Mouse (Mus musculus) kidney, embryonic 16.5 days (tissue): ENCODE data around the gene Pard3b. TPM values are rescaled to one million over a fixed set of nuclear protein-coding genes. Genes with fewer than 3 reads are reported as not detected.

Experiments used
- ATAC-seq: fragments of 200-750 bp; cut with Nextera tagmentation; 2 replicates; pipeline ENCODE4 v1.8.0; 2017; ENCODE audit warnings: moderate TSS enrichment; ENCODE audit not compliant: low FRiP score, low TSS enrichment
- H3K27ac ChIP-seq: fragments of 300-500 bp; sonication (generic); 2 replicates; pipeline ENCODE4 v1.5.1; 2014; ENCODE audit warnings: low read length
- H3K27me3 ChIP-seq: fragments of 300-500 bp; sonication (generic); 2 replicates; pipeline ENCODE4 v1.6.1; 2014; ENCODE audit warnings: low read length, control low read depth, mixed read lengths; ENCODE audit not compliant: insufficient read depth
- H3K36me3 ChIP-seq: fragments of 300-500 bp; sonication (generic); 2 replicates; pipeline ENCODE4 v1.6.1; 2014; ENCODE audit warnings: low read length, control low read depth, mixed read lengths; ENCODE audit not compliant: insufficient read depth
- H3K4me1 ChIP-seq: fragments of 300-500 bp; sonication (generic); 2 replicates; pipeline ENCODE4 v1.6.1; 2014; ENCODE audit warnings: low read length, control low read depth, mixed read lengths; ENCODE audit not compliant: insufficient read depth
- H3K4me2 ChIP-seq: fragments of 300-500 bp; sonication (generic); replicated peaks from 2 replicates; pipeline ENCODE4 v1.6.1; 2014; ENCODE audit warnings: low read depth, low read length
- H3K4me3 ChIP-seq: fragments of 300-500 bp; sonication (generic); 2 replicates; pipeline ENCODE4 v1.5.1; 2014; ENCODE audit warnings: mild to moderate bottlenecking, low read length
- H3K9ac ChIP-seq: fragments of 300-500 bp; sonication (generic); replicated peaks from 2 replicates; pipeline ENCODE4 v1.6.1; 2014; ENCODE audit warnings: low read length
- H3K9me3 ChIP-seq: fragments of 300-500 bp; sonication (generic); 2 replicates; pipeline ENCODE4 v1.6.1; 2016; ENCODE audit warnings: low read length, control low read depth
- WGBS: fragments of 180-500 bp; shearing (Covaris S2); extraction: QIAGEN DNeasy Blood & Tissue Kit; methylation state at CpG from one replicate; pipeline ENCODE4 v1.1.7; 2014; 5-methylcytosine and 5-hydroxymethylcytosine counted together
- polyA plus RNA-seq: library from polyadenylated mRNA; unstranded; fragments of >200 nt; fragmentation: Nextera tagmentation; extraction: Ambion mirVana; gene quantifications from 2 replicates; pipeline ENCODE4 v1.2.1, GENCODE M21; 2015

Gene Pard3b
- polyA plus RNA-seq, 1 experiment from 2014 or later = 17.6 TPM

- no peak for ATAC-seq
- Histone ChIP-seq H3K4me3 (no peak overlapping the region), H3K36me3 (no peaks in the 10 kb centered on the region), H3K27me3 (no peaks in the 10 kb centered on the region), H3K4me2 (no peak overlapping the region), H3K4me1 (peaks cover 20% of the 10 kb centered on the region), H3K9me3 (no peaks in the 10 kb centered on the region), H3K9ac (no peak overlapping the region), H3K27ac (no peak overlapping the region)
- WGBS = 50% methylated on average over 6 of the region's 6 CpGs
Measured at GRCm38 (mm10) chr1:62635203-62635602, 996.6 kb downstream of the Pard3b start.

GRCm38 (mm10) chr1:62636906-62637673 is 998.5 kb downstream of the Pard3b start:
- Histone ChIP-seq H3K4me3 (no peak overlapping the region), H3K9me3 (no peaks in the 10 kb centered on the region), H3K9ac (no peak overlapping the region), H3K27me3 (no peaks in the 10 kb centered on the region), H3K36me3 (no peaks in the 10 kb centered on the region), H3K4me2 (no peak overlapping the region), H3K4me1 (peaks cover 20% of the 10 kb centered on the region), H3K27ac (no peak overlapping the region)
- peak; percentile 19; the same call in 1 of the 2 replicates for ATAC-seq
- 95% methylated on average over 6 of the region's 6 CpGs for WGBS

GRCm38 (mm10) chr1:62639012-62639411 is 1000.4 kb downstream of the Pard3b start:
- no peak for ATAC-seq
- 78% methylated on average over 11 of the region's 11 CpGs for WGBS
- peaks cover 20% of the 10 kb centered on the region for H3K4me1 ChIP-seq

GRCm38 (mm10) chr1:62639440-62639839 is 1000.8 kb downstream of the Pard3b start:
- no peak for ATAC-seq
- no peak overlapping the region for H3K4me2 ChIP-seq
- no peak overlapping the region for H3K9ac ChIP-seq
- no peaks in the 10 kb centered on the region for H3K36me3 ChIP-seq
- no peaks in the 10 kb centered on the region for H3K9me3 ChIP-seq
- WGBS = 84% methylated on average over 4 of the region's 4 CpGs
- H3K4me3 ChIP-seq = no peak overlapping the region
- peaks cover 20% of the 10 kb centered on the region for H3K4me1 ChIP-seq
- no peak overlapping the region for H3K27ac ChIP-seq
- no peaks in the 10 kb centered on the region for H3K27me3 ChIP-seq

More at GRCm38 (mm10) chr1:62639012-62639411, 1000.4 kb downstream of the Pard3b start:
- Histone ChIP-seq H3K36me3 (no peaks in the 10 kb centered on the region), H3K4me3 (no peak overlapping the region), H3K27me3 (no peaks in the 10 kb centered on the region), H3K9ac (no peak overlapping the region), H3K4me2 (no peak overlapping the region), H3K9me3 (no peaks in the 10 kb centered on the region), H3K27ac (no peak overlapping the region)

GRCm38 (mm10) chr1:62644631-62645278 is 1006.1 kb downstream of the Pard3b start:
- Histone ChIP-seq H3K9me3 (no peaks in the 10 kb centered on the region), H3K27ac (no peak overlapping the region), H3K9ac (no peak overlapping the region), H3K4me1 (peaks cover 13% of the 10 kb centered on the region), H3K4me2 (no peak overlapping the region), H3K27me3 (no peaks in the 10 kb centered on the region), H3K4me3 (no peak overlapping the region), H3K36me3 (no peaks in the 10 kb centered on the region)
- 43% methylated on average over 8 of the region's 8 CpGs for WGBS
- peak; percentile 46; the same call in 1 of the 2 replicates for ATAC-seq

- H3K4me1 ChIP-seq = peaks cover 13% of the 10 kb centered on the region
- ATAC-seq = no peak
- no peak overlapping the region for H3K27ac ChIP-seq
- no peaks in the 10 kb centered on the region for H3K9me3 ChIP-seq
- no peak overlapping the region for H3K4me2 ChIP-seq
- no peak overlapping the region for H3K4me3 ChIP-seq
- no peaks in the 10 kb centered on the region for H3K27me3 ChIP-seq
- no peaks in the 10 kb centered on the region for H3K36me3 ChIP-seq
- WGBS = 83% methylated on average over 2 of the region's 2 CpGs
- H3K9ac ChIP-seq = no peak overlapping the region
Measured at GRCm38 (mm10) chr1:62646812-62647211, 1008.2 kb downstream of the Pard3b start.

GRCm38 (mm10) chr1:62648116-62648515 is 1009.5 kb downstream of the Pard3b start:
- no peaks in the 10 kb centered on the region for H3K27me3 ChIP-seq
- peaks cover 13% of the 10 kb centered on the region for H3K4me1 ChIP-seq
- no peak overlapping the region for H3K27ac ChIP-seq
- no peak overlapping the region for H3K4me3 ChIP-seq
- no peaks in the 10 kb centered on the region for H3K9me3 ChIP-seq
- no peak overlapping the region for H3K9ac ChIP-seq
- H3K36me3 ChIP-seq = no peaks in the 10 kb centered on the region
- H3K4me2 ChIP-seq = no peak overlapping the region; the same call in 1 of the 2 replicates
- WGBS = 11% methylated on average over 6 of the region's 6 CpGs
- ATAC-seq = 0 out of 2 replicates have a peak, but pooled peaks have one; percentile 9

GRCm38 (mm10) chr1:62648591-62648990 is 1010.0 kb downstream of the Pard3b start:
- Histone ChIP-seq H3K9me3 (no peaks in the 10 kb centered on the region), H3K36me3 (no peaks in the 10 kb centered on the region), H3K27me3 (no peaks in the 10 kb centered on the region), H3K27ac (no peak overlapping the region), H3K9ac (no peak overlapping the region), H3K4me1 (peaks cover 13% of the 10 kb centered on the region), H3K4me2 (no peak overlapping the region), H3K4me3 (no peak overlapping the region)
- ATAC-seq = peak; percentile 70
- WGBS = 25% methylated on average over 5 of the region's 5 CpGs

GRCm38 (mm10) chr1:62650491-62650890 is 1011.9 kb downstream of the Pard3b start:
- no peak for ATAC-seq
- no peaks in the 10 kb centered on the region for H3K27me3 ChIP-seq
- no peak overlapping the region for H3K9ac ChIP-seq
- WGBS = 69% methylated on average over 5 of the region's 5 CpGs
- H3K4me2 ChIP-seq = no peak overlapping the region
- H3K36me3 ChIP-seq = no peaks in the 10 kb centered on the region
- H3K4me3 ChIP-seq = no peak overlapping the region
- H3K4me1 ChIP-seq = peaks cover 13% of the 10 kb centered on the region
- H3K27ac ChIP-seq = no peak overlapping the region
- no peaks in the 10 kb centered on the region for H3K9me3 ChIP-seq

- 69% methylated on average over 6 of the region's 6 CpGs for WGBS
- no peak overlapping the region for H3K4me2 ChIP-seq
- H3K36me3 ChIP-seq = no peaks in the 10 kb centered on the region
- H3K9me3 ChIP-seq = no peaks in the 10 kb centered on the region
- no peak overlapping the region for H3K9ac ChIP-seq
- H3K4me1 ChIP-seq = no peaks in the 10 kb centered on the region
- no peak overlapping the region for H3K4me3 ChIP-seq
- H3K27me3 ChIP-seq = no peaks in the 10 kb centered on the region
- no peak for ATAC-seq
- H3K27ac ChIP-seq = no peak overlapping the region
Measured at GRCm38 (mm10) chr1:62654436-62654835, 1015.8 kb downstream of the Pard3b start.
